Mouse (Mus musculus) neutrophil, adult 5-6 weeks (primary cell): ENCODE measurements around the gene 4931406C07Rik. TPM values are rescaled to one million over a fixed set of nuclear protein-coding genes. Genes with fewer than 3 reads are reported as not detected.

Experiments
- ATAC-seq: fragments of 151-379, 151-347 bp; 2 replicates; pipeline ENCODE4 v1.8.0; 2017; ENCODE audit warnings: mild to moderate bottlenecking, moderate TSS enrichment; ENCODE audit not compliant: insufficient number of reproducible peaks, poor library complexity, low FRiP score, severe bottlenecking; ENCODE audit errors: extremely low read depth
- total RNA-seq: library from RNA; stranded (forward); fragments of 200-1000 nt; gene quantifications from 2 replicates; pipeline ENCODE4 v1.2.3, GENCODE M21; 2017

The 4931406C07Rik gene
- total RNA-seq, 1 experiment from 2014 or later = 7.3 TPM

DNA sequence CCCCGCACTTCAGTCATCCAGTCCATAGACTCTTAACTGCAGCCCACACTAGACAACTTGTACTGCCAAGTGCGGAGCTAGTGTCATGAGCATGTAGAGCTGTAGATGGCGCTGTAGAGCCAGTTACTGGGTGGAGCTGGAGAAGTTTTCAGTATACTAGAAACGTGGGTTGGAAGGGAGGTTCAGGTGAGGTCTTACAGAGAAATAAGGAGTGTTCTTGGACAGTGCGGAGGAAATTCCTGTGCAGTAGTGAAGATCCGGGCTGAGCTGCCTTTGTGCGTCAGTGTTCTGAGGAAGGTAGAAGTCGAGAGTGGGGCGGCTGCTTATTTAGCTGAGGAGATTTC is 64.7 kb downstream of the 4931406C07Rik start:
- ATAC-seq = no peak

DNA sequence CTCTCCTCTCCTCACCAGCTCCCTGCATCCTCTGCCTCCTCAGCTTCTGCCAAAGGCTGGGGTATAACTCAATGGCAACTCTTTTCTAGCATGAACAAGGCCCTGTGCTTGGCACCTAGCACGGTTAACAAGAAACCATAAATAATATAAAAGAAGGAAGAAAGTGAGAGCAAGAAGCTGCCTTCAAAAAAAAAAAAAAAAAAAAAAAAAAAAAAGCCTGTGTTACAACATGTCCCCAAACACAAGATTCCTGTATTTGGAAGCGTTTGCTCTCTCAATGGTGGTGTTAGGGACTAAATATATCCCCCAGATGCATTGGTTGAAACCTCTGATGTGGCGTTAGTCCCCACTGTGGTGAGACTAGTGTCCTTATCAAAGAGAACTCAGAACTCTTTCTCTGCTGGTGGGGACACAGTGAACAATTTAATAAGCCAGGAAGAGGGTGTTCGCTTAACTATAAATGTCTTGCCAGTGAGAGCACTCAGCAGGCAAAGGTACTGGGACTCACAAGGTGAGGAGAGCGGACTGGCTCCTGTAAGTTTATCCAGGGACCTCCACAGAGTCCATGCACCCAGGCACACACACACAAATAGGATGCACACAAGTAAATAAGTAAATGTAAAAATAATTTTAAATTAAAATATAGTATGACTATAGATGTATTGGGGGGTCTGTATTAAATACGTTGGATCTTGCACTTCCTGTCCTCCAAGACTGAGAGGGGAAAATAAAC is 65.2 kb downstream of the 4931406C07Rik start:
- ATAC-seq = no peak

DNA sequence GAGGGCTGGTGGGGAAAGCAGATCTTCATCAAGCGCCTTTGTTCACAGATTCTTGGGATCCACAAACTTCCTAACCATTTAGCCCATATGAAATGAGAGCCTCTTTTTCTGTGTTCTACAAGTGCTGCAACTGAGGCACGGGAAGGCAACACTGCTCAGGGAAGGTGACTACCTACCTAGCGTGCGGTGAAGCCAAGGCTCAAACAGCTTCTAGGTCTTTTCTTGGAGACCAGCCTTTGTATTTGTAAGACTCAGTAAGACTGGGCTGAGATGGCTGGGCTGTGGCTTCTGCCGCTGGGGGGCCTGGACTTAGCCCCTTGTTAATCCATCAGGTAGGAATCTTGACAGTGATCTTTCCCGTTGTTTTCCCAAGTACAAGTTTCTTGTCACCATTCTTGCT is 66.2 kb downstream of the 4931406C07Rik start:
- no peak for ATAC-seq

DNA sequence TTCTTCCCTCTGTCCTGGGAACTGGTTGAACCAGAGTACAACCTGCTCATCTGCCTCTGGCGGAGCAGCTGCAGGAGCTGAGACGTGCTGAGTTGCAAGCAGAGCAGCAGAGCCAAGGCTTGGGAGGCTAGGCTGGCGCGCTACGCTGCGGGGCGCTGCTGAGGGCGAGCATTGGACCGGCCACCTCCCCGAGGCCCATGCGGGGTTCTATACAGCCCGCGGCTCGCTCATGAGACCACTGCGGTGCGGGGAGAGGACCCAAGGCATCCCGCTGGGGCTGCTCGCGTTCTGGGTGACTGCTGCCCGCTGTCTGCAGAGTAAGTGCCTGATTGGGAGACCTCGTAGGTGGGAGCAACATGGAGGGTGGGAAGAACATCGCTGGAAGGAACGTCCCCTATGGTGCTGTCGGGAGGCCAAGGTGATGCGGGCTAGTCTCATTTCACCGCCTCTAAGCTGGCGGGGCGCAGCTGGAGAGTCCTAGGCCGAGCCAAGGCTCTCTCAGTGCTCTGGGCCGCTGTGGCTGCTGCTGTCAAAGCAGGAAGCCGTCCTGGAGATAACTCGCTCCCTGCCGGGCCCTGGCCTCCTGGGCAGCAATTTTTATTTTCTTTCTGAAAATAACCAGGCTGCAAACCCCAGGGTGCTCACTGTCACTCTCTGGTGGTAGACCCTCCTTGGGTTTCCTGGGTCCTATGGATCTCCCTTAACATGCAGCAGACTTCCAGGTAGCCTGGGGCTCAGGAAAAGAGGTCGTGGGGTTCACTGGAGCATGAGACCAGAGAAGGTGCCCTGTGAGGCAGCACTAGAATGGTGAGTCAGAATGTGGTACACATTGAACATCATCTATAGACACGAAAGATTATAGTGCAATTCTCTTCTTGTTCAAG is 67.0 kb downstream of the 4931406C07Rik start, which contains the start of gene Vstm5:
Gene Vstm5, plus strand, starts transcription at position 4 of the 884 bp plus-strand sequence.
- ATAC-seq = no peak

DNA sequence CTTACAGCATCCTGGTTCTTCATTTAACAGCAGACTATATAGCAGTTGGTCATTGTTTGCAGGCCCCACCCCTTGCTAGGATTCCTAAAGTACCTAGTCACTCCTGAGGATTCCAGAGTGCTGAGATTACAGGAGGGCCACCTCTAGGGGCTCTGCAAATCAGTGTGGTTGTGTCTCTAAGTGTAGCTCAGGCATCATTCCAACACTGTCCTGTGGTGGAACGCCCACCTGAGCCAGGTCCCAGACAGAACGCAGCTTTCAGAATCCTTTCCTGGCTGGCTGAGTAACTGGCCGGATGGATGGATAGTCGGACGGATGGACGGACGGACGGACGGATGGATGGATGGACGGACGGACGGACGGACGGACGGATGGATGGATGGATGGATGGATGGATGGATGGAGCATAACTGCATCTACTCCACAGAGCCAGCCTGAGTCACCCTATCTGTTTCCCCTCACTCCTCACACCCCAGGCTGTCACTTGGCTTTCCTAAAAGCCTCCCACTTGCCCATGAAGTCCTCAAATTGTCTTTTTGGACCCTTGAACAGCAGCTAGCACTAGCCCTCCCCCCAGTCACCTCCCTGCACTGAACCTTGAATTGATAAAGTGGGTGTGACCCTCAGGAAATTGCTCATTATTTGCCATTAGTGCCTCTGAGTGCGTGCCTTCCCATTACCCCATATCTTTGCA is 67.8 kb downstream of the 4931406C07Rik start:
- no peak for ATAC-seq

DNA sequence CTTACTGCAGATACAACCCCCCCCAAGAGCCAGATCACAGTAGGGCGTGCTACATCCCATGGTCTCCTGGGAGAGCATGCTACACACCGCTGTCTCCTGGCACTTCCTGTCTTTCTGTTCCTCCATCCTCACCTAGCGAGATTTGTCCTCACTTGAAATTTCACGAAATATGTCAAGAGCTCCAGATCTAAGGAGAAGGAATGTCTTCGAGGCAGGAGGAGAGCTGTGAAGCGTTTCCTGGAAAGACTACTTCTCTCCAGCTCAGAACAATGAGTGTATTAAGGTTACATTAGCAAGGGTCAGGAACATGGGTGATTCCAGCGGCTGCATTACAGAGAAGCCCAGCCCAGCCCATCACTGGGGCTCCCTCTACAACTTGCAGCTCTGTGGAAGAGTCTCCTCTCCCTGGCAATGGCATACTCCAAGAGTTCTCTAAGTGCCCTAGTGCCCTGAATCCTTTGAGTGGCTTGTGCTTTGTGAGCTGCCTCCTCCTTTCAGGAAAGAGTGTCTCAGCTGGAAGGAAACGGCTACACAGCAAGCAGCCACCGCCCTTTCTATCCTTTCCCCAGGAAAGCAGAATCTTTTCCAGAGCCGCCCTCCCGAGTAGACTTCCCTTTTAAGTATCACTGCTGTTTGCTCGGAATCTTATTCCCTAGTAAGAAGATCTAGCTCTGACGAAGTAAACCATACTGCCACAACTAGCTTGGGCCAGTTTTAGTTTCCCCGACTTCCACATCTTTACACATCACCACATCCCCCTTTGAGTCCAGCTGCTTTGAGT is 68.5 kb downstream of the 4931406C07Rik start:
- ATAC-seq = no peak

DNA sequence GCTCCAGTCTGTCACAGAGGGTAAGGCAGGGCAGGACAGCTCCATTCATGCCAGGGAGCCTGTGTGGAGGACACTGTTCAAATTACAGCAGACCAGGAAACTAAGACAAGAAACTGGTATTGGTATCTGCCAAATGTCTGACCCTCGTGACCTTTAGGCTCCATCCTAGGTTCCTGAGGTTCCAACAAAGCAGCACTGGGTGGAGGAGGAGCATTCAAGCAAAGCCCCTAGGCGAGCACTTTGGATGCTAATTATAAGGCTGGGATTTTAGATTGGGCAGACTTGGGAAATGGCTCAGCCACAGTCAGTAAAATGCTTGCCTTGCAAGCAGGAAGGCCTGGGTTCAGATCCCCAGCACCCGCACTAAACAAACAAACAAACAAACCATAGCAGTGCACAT is 70.3 kb downstream of the 4931406C07Rik start:
- no peak for ATAC-seq

DNA sequence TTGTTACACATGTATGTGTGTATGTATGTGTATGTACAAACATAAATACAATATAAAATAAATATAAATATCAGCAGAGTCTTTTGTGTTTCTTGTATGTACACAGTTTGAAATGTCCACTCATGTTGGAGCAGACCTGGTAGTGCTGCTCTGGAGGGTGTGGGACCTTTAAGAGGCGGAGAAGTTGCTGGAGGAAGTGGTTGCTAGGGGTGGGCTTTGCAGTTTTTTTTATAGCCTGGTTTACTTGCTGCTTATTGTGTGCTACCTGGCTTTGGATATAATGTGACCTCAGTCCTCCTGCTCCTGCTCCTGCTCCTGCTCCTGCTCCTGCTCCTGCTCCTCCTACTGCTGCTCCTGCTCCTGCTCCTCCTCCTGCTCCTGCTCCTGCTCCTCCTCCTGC is 72.6 kb downstream of the 4931406C07Rik start:
- ATAC-seq = no peak

Other genes starting within 250 kb of the 4931406C07Rik start
- not detected in 2 replicates for gene Hephl1, start 194.3 kb downstream of the 4931406C07Rik start, total RNA-seq
- gene Vstm5, start 67.4 kb downstream of the 4931406C07Rik start, total RNA-seq = not detected in 2 replicates
- gene Med17, start 26.5 kb downstream of the 4931406C07Rik start, total RNA-seq = 37.0 and 44.6 TPM in 2 replicates
- gene Taf1d, start 234 bp downstream of the 4931406C07Rik start, total RNA-seq = 317 and 336 TPM in 2 replicates
- gene Cep295, start 51.3 kb upstream of the 4931406C07Rik start, total RNA-seq = 52.1 and 57.1 TPM in 2 replicates
- 4.0 TPM in 1 of 2 replicates, not detected in the other for gene Smco4, start 187.0 kb upstream of the 4931406C07Rik start, total RNA-seq